Mouse (Mus musculus) G1E (cell line): Measurements from ENCODE around the gene Nprl2. TPM values are rescaled to one million over a fixed set of nuclear protein-coding genes. Genes with fewer than 3 reads are reported as not detected.

Experiments used
- ATAC-seq: 2 replicates; pipeline ENCODE4 v1.8.0; 2016; ENCODE audit warnings: mild to moderate bottlenecking; ENCODE audit not compliant: insufficient number of reproducible peaks, poor library complexity, low FRiP score, severe bottlenecking; ENCODE audit errors: extremely low read depth
- DNase-seq: peaks from one replicate; pipeline ENCODE4 v3.0.0; 2012; ENCODE audit warnings: low spot score
- H3K27me3 ChIP-seq: 2 replicates; pipeline ENCODE4 v1.6.1; 2012; ENCODE audit warnings: mild to moderate bottlenecking, low read length, inconsistent platforms; ENCODE audit not compliant: insufficient read depth
- H3K36me3 ChIP-seq: replicated peaks from 2 replicates; pipeline ENCODE3; 2012; ENCODE audit warnings: mild to moderate bottlenecking, inconsistent platforms
- H3K4me1 ChIP-seq: 2 replicates; pipeline ENCODE4 v1.6.1; 2012; ENCODE audit warnings: low read depth, low read length, inconsistent platforms, mixed read lengths; ENCODE audit not compliant: insufficient read depth
- H3K4me3 ChIP-seq: 2 replicates; pipeline ENCODE4 v1.5.1; 2012; ENCODE audit warnings: low read depth, mild to moderate bottlenecking, inconsistent platforms, low read length, moderate library complexity, mixed read lengths
- H3K9me3 ChIP-seq: replicated peaks from 2 replicates; pipeline ENCODE4 v1.6.1; 2012; ENCODE audit warnings: inconsistent platforms
- CTCF ChIP-seq: IDR thresholded peaks from 2 replicates; pipeline ENCODE4 v1.5.1; 2012; ENCODE audit warnings: low read depth, low read length, inconsistent platforms, mixed read lengths
- GATA1 ChIP-seq: IDR thresholded peaks from 2 replicates; pipeline ENCODE4 v1.6.1; 2012; ENCODE audit warnings: borderline replicate concordance, low read length, inconsistent platforms, mixed read lengths
- GATA2 ChIP-seq: IDR thresholded peaks from 2 replicates; pipeline ENCODE4 v1.6.1; 2012; ENCODE audit warnings: low read depth, low read length, inconsistent platforms, borderline replicate concordance
- POLR2AphosphoS5 ChIP-seq: IDR thresholded peaks from 2 replicates; pipeline ENCODE4 v1.6.1; 2012; ENCODE audit warnings: low read depth, low read length, inconsistent platforms; ENCODE audit not compliant: insufficient replicate concordance
- TAL1 ChIP-seq: conservative IDR thresholded peaks from 2 replicates; pipeline ENCODE4 v1.6.1; 2012; ENCODE audit warnings: low read depth, low read length, inconsistent platforms, mixed read lengths
- polyA plus RNA-seq: library from polyadenylated mRNA; stranded (reverse); fragments of >175 nt; gene quantifications from 2 replicates; pipeline ENCODE4 v1.2.3, GENCODE M21; 2012
- total RNA-seq, 2 experiments: library from RNA; stranded (forward) in 1 of 2; stranded (reverse) in 1 of 2; fragments of 200-1000 nt in 1 of 2; fragments of >200 nt in 1 of 2; fragmentation: Nextera tagmentation in 1 of 2; gene quantifications; 2 replicates each; pipeline ENCODE4 v1.2.3; 2014 to 2017

Nprl2 gene
- total and polyA plus RNA-seq, 3 experiments: 1.7 to 22.6 (median 18.4) TPM

- ATAC-seq: no peak
- DNase-seq: no peak
- H3K9me3 ChIP-seq: no peaks in the 10 kb centered on the region
- peaks cover 18% of the 10 kb centered on the region for H3K27me3 ChIP-seq
- peaks cover 51% of the 10 kb centered on the region for H3K4me1 ChIP-seq
- H3K4me3 ChIP-seq: no peak overlapping the region
- TF ChIP-seq GATA1 (no peak), GATA2 (no peak), POLR2AphosphoS5 (no peak), CTCF (no peak), TAL1 (no peak)
- peaks cover 69% of the 10 kb centered on the region for H3K36me3 ChIP-seq
Observed at GRCm38 (mm10) chr9:107594281-107595062, 52.4 kb downstream of the Nprl2 start.

Other genes with a start within 250 kb of the Nprl2 start
- gene Cish, start 246.2 kb upstream of the Nprl2 start, total RNA-seq (2014; fragmentation: Nextera tagmentation): 106 TPM in 2 replicates
- 22.1 and 24.7 TPM in 2 replicates for gene Cish, start 246.2 kb upstream of the Nprl2 start, total RNA-seq (2017)
- gene Cish, start 246.2 kb upstream of the Nprl2 start, polyA plus RNA-seq: 151 and 158 TPM in 2 replicates
- gene Hemk1, start 203.9 kb upstream of the Nprl2 start, total RNA-seq (2014; fragmentation: Nextera tagmentation): 29.6 and 42.6 TPM in 2 replicates
- gene Hemk1, start 203.9 kb upstream of the Nprl2 start, total RNA-seq (2017): 35.6 and 48.6 TPM in 2 replicates
- gene Hemk1, start 203.9 kb upstream of the Nprl2 start, polyA plus RNA-seq: 9.4 and 11.0 TPM in 2 replicates
- 1.3 TPM in 1 of 2 replicates, not detected in the other for gene 6430571L13Rik, start 201.6 kb upstream of the Nprl2 start, total RNA-seq (2014; fragmentation: Nextera tagmentation)
- gene 6430571L13Rik, start 201.6 kb upstream of the Nprl2 start, total RNA-seq (2017): 0.64 and 0.76 TPM in 2 replicates
- gene 6430571L13Rik, start 201.6 kb upstream of the Nprl2 start, polyA plus RNA-seq: 0.29 and 0.46 TPM in 2 replicates
- not detected in 2 replicates for gene Cacna2d2, start 142.6 kb upstream of the Nprl2 start, total RNA-seq (2014; fragmentation: Nextera tagmentation)
- 0.05 and 0.06 TPM in 2 replicates for gene Cacna2d2, start 142.6 kb upstream of the Nprl2 start, total RNA-seq (2017)
- 0.09 TPM in 1 of 2 replicates, not detected in the other for gene Cacna2d2, start 142.6 kb upstream of the Nprl2 start, polyA plus RNA-seq
- gene Tmem115, start 8.3 kb upstream of the Nprl2 start, total RNA-seq (2014; fragmentation: Nextera tagmentation): 20.5 and 22.1 TPM in 2 replicates
- gene Tmem115, start 8.3 kb upstream of the Nprl2 start, total RNA-seq (2017): 16.6 and 18.0 TPM in 2 replicates
- gene Tmem115, start 8.3 kb upstream of the Nprl2 start, polyA plus RNA-seq: 23.2 and 27.1 TPM in 2 replicates
- gene Cyb561d2, start within 50 bp of the Nprl2 start, total RNA-seq (2014; fragmentation: Nextera tagmentation): 1.9 TPM in 1 of 2 replicates, not detected in the other
- 23.1 and 30.2 TPM in 2 replicates for gene Cyb561d2, start within 50 bp of the Nprl2 start, total RNA-seq (2017)
- 10.6 and 11.7 TPM in 2 replicates for gene Cyb561d2, start within 50 bp of the Nprl2 start, polyA plus RNA-seq
- gene Zmynd10, start 5.1 kb downstream of the Nprl2 start, total RNA-seq (2014; fragmentation: Nextera tagmentation): 1.1 TPM in 1 of 2 replicates, not detected in the other
- gene Zmynd10, start 5.1 kb downstream of the Nprl2 start, total RNA-seq (2017): 6.2 and 7.3 TPM in 2 replicates
- 1.1 TPM in 2 replicates for gene Zmynd10, start 5.1 kb downstream of the Nprl2 start, polyA plus RNA-seq
- gene Rassf1, start 9.3 kb downstream of the Nprl2 start, total RNA-seq (2014; fragmentation: Nextera tagmentation): 15.4 and 19.4 TPM in 2 replicates
- 29.5 and 35.4 TPM in 2 replicates for gene Rassf1, start 9.3 kb downstream of the Nprl2 start, total RNA-seq (2017)
- 10.7 and 12.1 TPM in 2 replicates for gene Rassf1, start 9.3 kb downstream of the Nprl2 start, polyA plus RNA-seq
- gene Tusc2, start 21.0 kb downstream of the Nprl2 start, total RNA-seq (2014; fragmentation: Nextera tagmentation): 30.4 and 33.1 TPM in 2 replicates
- 16.0 and 21.3 TPM in 2 replicates for gene Tusc2, start 21.0 kb downstream of the Nprl2 start, total RNA-seq (2017)
- gene Tusc2, start 21.0 kb downstream of the Nprl2 start, polyA plus RNA-seq: 24.4 and 45.3 TPM in 2 replicates
- 11.7 and 16.8 TPM in 2 replicates for gene Hyal2, start 25.7 kb downstream of the Nprl2 start, total RNA-seq (2014; fragmentation: Nextera tagmentation)
- gene Hyal2, start 25.7 kb downstream of the Nprl2 start, total RNA-seq (2017): 4.2 and 5.5 TPM in 2 replicates
- gene Hyal2, start 25.7 kb downstream of the Nprl2 start, polyA plus RNA-seq: 28.9 and 33.9 TPM in 2 replicates
- gene Hyal1, start 34.7 kb downstream of the Nprl2 start, total RNA-seq (2014; fragmentation: Nextera tagmentation): 6.6 and 7.3 TPM in 2 replicates
- 1.9 and 2.3 TPM in 2 replicates for gene Hyal1, start 34.7 kb downstream of the Nprl2 start, total RNA-seq (2017)
- gene Hyal1, start 34.7 kb downstream of the Nprl2 start, polyA plus RNA-seq: 1.4 and 2.2 TPM in 2 replicates
- gene Naa80, start 36.7 kb downstream of the Nprl2 start, total RNA-seq (2014; fragmentation: Nextera tagmentation): 17.1 and 17.4 TPM in 2 replicates
- gene Naa80, start 36.7 kb downstream of the Nprl2 start, total RNA-seq (2017): 13.1 and 14.6 TPM in 2 replicates
- gene Naa80, start 36.7 kb downstream of the Nprl2 start, polyA plus RNA-seq: 53.5 and 53.8 TPM in 2 replicates
- gene Hyal3, start 38.6 kb downstream of the Nprl2 start, total RNA-seq (2014; fragmentation: Nextera tagmentation): 4.6 and 7.7 TPM in 2 replicates
- gene Hyal3, start 38.6 kb downstream of the Nprl2 start, total RNA-seq (2017): 1.1 and 1.4 TPM in 2 replicates
- gene Hyal3, start 38.6 kb downstream of the Nprl2 start, polyA plus RNA-seq: 0.29 and 0.53 TPM in 2 replicates
- gene Ifrd2, start 45.4 kb downstream of the Nprl2 start, total RNA-seq (2014; fragmentation: Nextera tagmentation): 178 and 183 TPM in 2 replicates
- 76.0 and 76.7 TPM in 2 replicates for gene Ifrd2, start 45.4 kb downstream of the Nprl2 start, total RNA-seq (2017)
- 153 and 156 TPM in 2 replicates for gene Ifrd2, start 45.4 kb downstream of the Nprl2 start, polyA plus RNA-seq
- not detected in 2 replicates for gene Sema3b, start 67.0 kb downstream of the Nprl2 start, total RNA-seq (2014; fragmentation: Nextera tagmentation)
- gene Sema3b, start 67.0 kb downstream of the Nprl2 start, total RNA-seq (2017): 0.27 TPM in 1 of 2 replicates, not detected in the other
- not detected in 2 replicates for gene Sema3b, start 67.0 kb downstream of the Nprl2 start, polyA plus RNA-seq
- gene Gnai2, start 93.1 kb downstream of the Nprl2 start, total RNA-seq (2014; fragmentation: Nextera tagmentation): 337 and 375 TPM in 2 replicates
- gene Gnai2, start 93.1 kb downstream of the Nprl2 start, total RNA-seq (2017): 232 TPM in 2 replicates
- 657 and 787 TPM in 2 replicates for gene Gnai2, start 93.1 kb downstream of the Nprl2 start, polyA plus RNA-seq
- not detected in 2 replicates for gene Slc38a3, start 127.3 kb downstream of the Nprl2 start, total RNA-seq (2014; fragmentation: Nextera tagmentation)
- gene Slc38a3, start 127.3 kb downstream of the Nprl2 start, total RNA-seq (2017): 0.11 and 0.12 TPM in 2 replicates
- gene Slc38a3, start 127.3 kb downstream of the Nprl2 start, polyA plus RNA-seq: not detected in 2 replicates
- not detected in 2 replicates for gene Gnat1, start 137.5 kb downstream of the Nprl2 start, total RNA-seq (2014; fragmentation: Nextera tagmentation)
- gene Gnat1, start 137.5 kb downstream of the Nprl2 start, total RNA-seq (2017): 0.05 TPM in 1 of 2 replicates, not detected in the other
- gene Gnat1, start 137.5 kb downstream of the Nprl2 start, polyA plus RNA-seq: not detected in 2 replicates
- not detected in 2 replicates for gene Sema3f, start 168.2 kb downstream of the Nprl2 start, total RNA-seq (2014; fragmentation: Nextera tagmentation)
- gene Sema3f, start 168.2 kb downstream of the Nprl2 start, total RNA-seq (2017): 0.11 and 0.52 TPM in 2 replicates
- gene Sema3f, start 168.2 kb downstream of the Nprl2 start, polyA plus RNA-seq: 0.07 and 0.09 TPM in 2 replicates
- gene Rbm5, start 228.8 kb downstream of the Nprl2 start, total RNA-seq (2014; fragmentation: Nextera tagmentation): 355 and 467 TPM in 2 replicates
- 261 and 271 TPM in 2 replicates for gene Rbm5, start 228.8 kb downstream of the Nprl2 start, total RNA-seq (2017)
- gene Rbm5, start 228.8 kb downstream of the Nprl2 start, polyA plus RNA-seq: 14.3 and 23.4 TPM in 2 replicates